Mouse (Mus musculus): Measurements from ENCODE around the gene Tmem50b. TPM values are rescaled to one million over a fixed set of nuclear protein-coding genes. Genes with fewer than 3 reads are reported as not detected.
"Not testable (repeated sequence)": the region's sequence is repeated elsewhere in the genome, so short reads cannot be mapped to it uniquely, and the experiment has no call there.

Gene Tmem50b
- polyA plus RNA-seq, 1 experiment from 2014 or later, result 48.7 TPM

DNA sequence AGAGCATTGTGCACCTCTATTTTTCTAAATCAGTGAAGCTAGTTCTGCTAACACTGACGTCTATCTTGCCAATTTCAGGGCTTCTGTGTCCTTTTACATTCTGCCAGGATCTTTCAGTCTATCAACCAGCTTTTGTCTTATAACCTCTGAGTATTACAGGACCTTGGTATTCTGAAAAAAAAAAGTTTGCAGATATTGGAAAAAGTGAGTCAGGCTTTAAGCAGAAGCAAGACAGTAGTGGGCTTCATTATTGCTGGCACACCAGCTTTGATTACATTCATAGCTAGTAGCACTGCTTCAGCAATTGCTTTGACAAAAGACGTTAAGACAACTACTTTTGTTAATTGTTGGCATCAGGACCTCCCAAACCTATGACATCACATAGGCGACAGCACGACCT, 66.8 kb downstream of the Tmem50b start:
- not testable (repeated sequence) for H3K36me3 ChIP-seq; H3K4me3 ChIP-seq; H3K4me1 ChIP-seq; H3K4me2 ChIP-seq (replicated peaks); H3K27me3 ChIP-seq; ATAC-seq (ENCODE audit: low FRiP score); H3K27ac ChIP-seq; H3K9me3 ChIP-seq (replicated peaks); H3K9ac ChIP-seq
- 79% methylated on average over 4 of the region's 4 CpGs for WGBS

DNA sequence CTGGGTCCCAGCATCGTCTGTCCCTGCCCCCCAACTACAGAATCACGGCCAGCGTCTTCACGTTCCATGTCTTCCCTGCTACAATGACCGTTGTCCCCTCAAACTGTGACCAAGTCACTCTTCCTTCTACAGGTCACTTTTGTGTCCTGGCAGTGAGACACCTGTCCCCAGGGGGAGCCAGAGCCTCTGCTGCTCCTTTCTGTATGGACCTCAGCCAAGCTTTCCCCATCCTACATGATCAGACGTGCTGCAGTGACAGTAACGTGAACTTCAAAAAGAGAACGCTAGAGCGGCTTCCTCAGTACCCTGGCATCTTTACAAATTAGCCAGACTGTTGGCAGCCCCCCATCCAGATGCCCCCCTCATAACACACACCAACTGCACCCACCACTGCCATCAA, 69.0 kb downstream of the Tmem50b start:
- Histone ChIP-seq H3K4me3 (no peak overlapping the region), H3K27ac (no peak overlapping the region), H3K9me3 (replicated peaks) (no peaks in the 10 kb centered on the region), H3K36me3 (no peaks in the 10 kb centered on the region), H3K27me3 (no peaks in the 10 kb centered on the region), H3K9ac (no peak overlapping the region), H3K4me2 (replicated peaks) (no peak overlapping the region), H3K4me1 (no peaks in the 10 kb centered on the region)
- no peak for ATAC-seq (ENCODE audit: low FRiP score)
- 89% methylated on average over 9 of the region's 9 CpGs for WGBS

GRCm38 (mm10) chr16:91527500-91527899, 70.1 kb downstream of the Tmem50b start:
- 76% methylated on average over 5 of the region's 5 CpGs for WGBS
- no peak overlapping the region for H3K9ac ChIP-seq
- no peaks in the 10 kb centered on the region for H3K36me3 ChIP-seq
- no peak overlapping the region for H3K27ac ChIP-seq
- no peak overlapping the region for H3K4me3 ChIP-seq
- no peak overlapping the region for H3K4me2 ChIP-seq (replicated peaks)
- no peaks in the 10 kb centered on the region for H3K27me3 ChIP-seq
- no peak for ATAC-seq (ENCODE audit: low FRiP score)
- H3K4me1 ChIP-seq, result no peaks in the 10 kb centered on the region
- H3K9me3 ChIP-seq (replicated peaks), result no peaks in the 10 kb centered on the region

DNA sequence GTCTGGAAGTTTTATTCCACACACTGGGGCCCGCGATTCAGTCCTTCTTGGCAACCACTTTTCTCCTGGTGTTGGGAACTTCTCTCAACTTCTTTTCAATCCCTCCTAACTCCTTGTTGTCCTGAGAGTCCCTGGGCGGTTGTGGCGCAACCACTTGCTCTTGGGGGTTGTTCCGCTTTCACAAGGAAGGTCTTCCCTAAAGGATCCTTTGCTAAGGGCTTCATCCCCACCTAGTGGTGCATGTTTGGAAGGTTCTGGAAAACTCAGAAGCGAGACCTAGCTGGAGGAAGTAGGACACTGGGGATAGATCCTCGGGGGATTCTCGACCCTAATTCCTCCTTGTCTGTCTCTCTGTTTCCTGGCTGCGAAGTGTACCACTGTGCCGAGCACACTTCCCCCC, 70.5 kb downstream of the Tmem50b start:
- Histone ChIP-seq H3K4me3 (no peak overlapping the region), H3K9ac (no peak overlapping the region), H3K27me3 (no peaks in the 10 kb centered on the region), H3K27ac (no peak overlapping the region), H3K9me3 (replicated peaks) (no peaks in the 10 kb centered on the region), H3K4me1 (no peaks in the 10 kb centered on the region), H3K4me2 (replicated peaks) (no peak overlapping the region), H3K36me3 (no peaks in the 10 kb centered on the region)
- WGBS, result 76% methylated on average over 10 of the region's 10 CpGs
- no peak for ATAC-seq (ENCODE audit: low FRiP score)

- Histone ChIP-seq H3K4me2 (replicated peaks) (no peak overlapping the region), H3K4me3 (no peak overlapping the region), H3K9me3 (replicated peaks) (no peaks in the 10 kb centered on the region), H3K9ac (no peak overlapping the region), H3K36me3 (no peaks in the 10 kb centered on the region), H3K27ac (no peak overlapping the region), H3K4me1 (no peaks in the 10 kb centered on the region), H3K27me3 (no peaks in the 10 kb centered on the region)
- ATAC-seq (ENCODE audit: low FRiP score), result no peak
- WGBS, result 90% methylated on average over 6 of the region's 6 CpGs
Measured at GRCm38 (mm10) chr16:91526274-91526673, 71.3 kb downstream of the Tmem50b start.

Small RNAs within 50 kb of the gene (microRNA-seq; reads per million reads assigned to microRNA genes)
- gene Mir6367, result not detected

Other genes starting within 250 kb of the Tmem50b start
- gene Ifnar2, start 225.0 kb downstream of the Tmem50b start, polyA plus RNA-seq (2016; fragmentation: Nextera tagmentation; extraction: Ambion mirVana), result 34.0 and 34.1 TPM in 2 replicates
- not detected in 2 replicates for gene Gm21970, start 206.1 kb downstream of the Tmem50b start, polyA plus RNA-seq (2016; fragmentation: Nextera tagmentation; extraction: Ambion mirVana)
- 8.5 and 10.1 TPM in 2 replicates for gene Il10rb, start 191.6 kb downstream of the Tmem50b start, polyA plus RNA-seq (2016; fragmentation: Nextera tagmentation; extraction: Ambion mirVana)
- 60.7 and 65.4 TPM in 2 replicates for gene Ifnar1, start 112.6 kb downstream of the Tmem50b start, polyA plus RNA-seq (2016; fragmentation: Nextera tagmentation; extraction: Ambion mirVana)
- gene Ifngr2, start 50.7 kb downstream of the Tmem50b start, polyA plus RNA-seq (2016; fragmentation: Nextera tagmentation; extraction: Ambion mirVana), result 47.1 and 48.6 TPM in 2 replicates
- gene Dnajc28, start 21.2 kb upstream of the Tmem50b start, polyA plus RNA-seq (2016; fragmentation: Nextera tagmentation; extraction: Ambion mirVana), result 4.9 and 6.2 TPM in 2 replicates
- gene Gart, start 49.2 kb upstream of the Tmem50b start, polyA plus RNA-seq (2016; fragmentation: Nextera tagmentation; extraction: Ambion mirVana), result 85.2 and 88.1 TPM in 2 replicates
- 159 and 162 TPM in 2 replicates for gene Son, start 49.7 kb upstream of the Tmem50b start, polyA plus RNA-seq (2016; fragmentation: Nextera tagmentation; extraction: Ambion mirVana)
- gene Donson, start 91.0 kb upstream of the Tmem50b start, polyA plus RNA-seq (2016; fragmentation: Nextera tagmentation; extraction: Ambion mirVana), result 28.9 and 31.0 TPM in 2 replicates
- 81.1 and 83.4 TPM in 2 replicates for gene Cryzl1, start 131.2 kb upstream of the Tmem50b start, polyA plus RNA-seq (2016; fragmentation: Nextera tagmentation; extraction: Ambion mirVana)
- 79.2 and 83.0 TPM in 2 replicates for gene Itsn1, start 131.5 kb upstream of the Tmem50b start, polyA plus RNA-seq (2016; fragmentation: Nextera tagmentation; extraction: Ambion mirVana)